Mouse (Mus musculus): Measurements from ENCODE around the gene Psmd11.

Psmd11 gene

DNA sequence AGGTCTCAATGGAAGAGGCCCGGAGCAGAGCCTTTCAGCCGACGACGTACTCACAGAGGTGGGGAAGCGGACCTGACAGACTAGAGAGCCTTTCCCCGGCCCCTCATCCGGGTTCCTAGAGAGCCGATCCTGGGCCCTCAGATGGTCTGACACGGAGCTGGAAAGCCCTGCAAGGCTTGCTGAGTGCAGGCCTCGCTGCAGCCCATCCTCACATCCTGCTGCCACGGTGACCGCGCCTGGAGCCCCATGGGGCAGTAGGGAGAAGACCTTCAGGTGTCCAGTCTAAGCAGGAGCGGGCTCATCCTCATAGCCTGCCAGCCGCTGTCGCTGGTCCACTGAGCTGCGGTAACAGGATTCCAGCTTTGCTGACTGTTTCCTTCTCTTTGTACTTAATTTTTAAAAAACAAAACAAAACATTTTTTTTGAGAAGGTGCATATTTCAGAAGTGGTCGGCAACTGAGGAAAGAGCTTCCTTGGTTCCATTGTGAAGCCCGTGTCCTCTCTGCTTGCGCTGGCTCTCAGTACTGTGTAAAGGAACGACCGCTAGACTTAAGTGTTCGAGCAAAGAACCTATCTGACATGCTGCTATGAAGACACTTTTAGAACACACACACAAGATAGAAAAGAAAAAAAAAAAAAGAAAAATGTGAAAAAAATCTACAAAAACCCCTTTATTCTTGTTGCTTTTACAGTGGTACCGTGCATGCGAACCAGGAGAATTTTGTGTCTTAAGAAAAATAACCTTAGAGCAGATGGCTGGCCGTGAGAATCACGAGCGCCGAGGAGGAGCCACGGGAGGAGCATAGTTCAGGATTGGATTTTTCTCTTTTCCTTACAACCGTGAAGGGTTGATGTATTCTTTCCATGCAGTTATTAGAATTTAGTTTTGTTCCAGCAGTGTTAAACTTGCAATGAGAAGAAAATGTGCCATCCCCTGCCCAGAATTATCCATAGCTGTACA is 51.8 kb downstream of the Psmd11 start:
- no peak for DNase-seq (ENCODE audit: extremely low read depth, low read depth)

DNA sequence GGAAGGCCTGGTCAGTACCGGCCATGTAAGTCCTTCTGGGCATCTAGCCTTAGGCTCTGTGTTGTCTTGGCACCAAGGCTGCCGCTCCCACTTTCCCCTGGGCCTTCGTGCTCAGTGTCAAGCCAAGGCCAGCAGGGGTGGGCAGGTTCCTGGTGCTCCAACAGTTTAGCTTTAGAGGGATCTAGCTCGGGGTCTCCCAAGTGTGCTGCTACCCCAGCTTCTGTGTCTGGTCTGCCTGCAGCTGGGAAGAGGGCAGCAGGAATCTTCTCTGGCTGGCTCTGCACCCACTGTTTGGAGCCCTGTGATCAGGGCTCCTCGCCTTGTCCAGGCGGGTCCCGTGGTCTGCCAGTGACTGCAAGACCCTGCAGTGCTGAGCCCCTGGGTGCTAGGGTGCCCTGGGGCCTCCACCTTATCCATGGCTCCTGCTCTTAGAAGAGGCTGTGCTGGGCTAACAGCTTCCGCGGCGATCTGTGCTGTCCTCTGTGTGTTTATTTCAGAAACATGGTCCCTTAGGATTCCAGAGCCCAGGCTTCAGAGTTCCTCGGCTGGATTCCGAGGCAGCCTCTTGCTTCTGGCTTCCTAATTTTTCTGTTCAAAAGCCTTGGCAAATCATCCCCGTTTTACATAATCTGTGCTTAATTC is 53.1 kb downstream of the Psmd11 start:
- DNase-seq (ENCODE audit: extremely low read depth, low read depth): no peak

DNA sequence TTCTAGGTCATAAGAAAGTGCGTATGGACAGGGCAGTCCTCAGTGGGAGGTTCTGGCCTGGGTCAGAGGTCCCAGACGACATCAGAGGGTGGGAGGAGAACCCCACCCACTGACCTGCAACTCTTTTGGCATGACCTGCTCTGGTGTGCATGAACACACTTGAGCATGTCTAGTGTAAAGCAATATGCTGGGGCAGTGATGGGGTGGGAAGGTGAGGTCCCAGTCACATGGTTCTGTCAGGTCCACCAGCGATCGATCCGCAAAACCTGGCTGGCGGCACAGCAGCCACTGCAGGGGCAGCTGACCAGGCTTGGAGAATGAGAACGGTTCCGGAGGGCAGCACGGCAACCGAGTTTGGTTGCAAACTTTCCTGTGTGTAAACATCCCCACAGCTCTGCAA is 53.9 kb downstream of the Psmd11 start:
- no peak for DNase-seq (ENCODE audit: extremely low read depth, low read depth)

DNA sequence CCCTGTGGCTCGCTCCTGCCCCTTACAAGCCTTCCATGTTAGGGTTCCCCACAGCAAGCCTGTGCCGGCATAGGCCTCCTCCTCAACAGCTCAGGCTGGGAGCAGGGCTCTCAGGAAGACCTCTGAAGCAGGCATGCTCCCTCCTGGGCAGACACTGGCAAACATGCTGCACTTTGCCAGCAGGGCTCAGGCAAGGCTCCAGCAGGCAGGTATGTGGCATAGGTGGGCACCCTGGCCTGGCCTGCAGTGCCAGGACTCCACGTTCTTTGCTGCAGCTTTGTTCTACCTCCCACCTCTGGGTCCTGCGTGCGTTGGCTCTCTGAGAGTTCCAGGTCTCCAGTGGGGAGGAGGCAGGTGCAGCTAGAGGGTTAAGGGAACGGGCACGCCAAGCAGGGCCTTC is 54.5 kb downstream of the Psmd11 start:
- no peak for DNase-seq (ENCODE audit: extremely low read depth, low read depth)

DNA sequence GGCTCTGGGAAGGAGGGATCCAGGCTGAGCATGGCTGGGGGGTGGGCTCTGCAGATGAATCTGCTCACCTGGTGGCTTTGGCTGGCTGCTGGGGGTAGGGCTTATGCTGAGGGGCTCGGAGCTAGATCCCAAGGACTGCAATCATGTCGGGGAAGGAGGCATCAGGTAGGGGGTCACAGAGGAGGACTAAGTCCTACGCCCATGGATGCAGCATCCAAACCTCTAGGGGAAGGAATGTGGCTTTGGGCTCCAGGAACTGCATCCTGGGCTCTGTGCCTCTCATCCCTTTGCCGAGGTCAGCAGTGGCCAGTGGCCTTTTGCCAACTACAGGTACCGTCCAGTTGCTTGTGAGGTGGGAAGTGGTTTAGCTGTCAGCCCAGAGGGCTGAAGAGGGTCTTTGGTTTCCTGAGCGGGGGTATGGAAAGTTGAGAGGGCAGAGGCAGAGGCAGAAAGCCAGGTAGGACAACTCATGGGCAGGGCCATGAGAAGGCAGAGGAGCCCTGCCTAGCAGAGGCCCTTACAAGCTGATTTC is 55.2 kb downstream of the Psmd11 start:
- DNase-seq (ENCODE audit: extremely low read depth, low read depth): no peak

DNA sequence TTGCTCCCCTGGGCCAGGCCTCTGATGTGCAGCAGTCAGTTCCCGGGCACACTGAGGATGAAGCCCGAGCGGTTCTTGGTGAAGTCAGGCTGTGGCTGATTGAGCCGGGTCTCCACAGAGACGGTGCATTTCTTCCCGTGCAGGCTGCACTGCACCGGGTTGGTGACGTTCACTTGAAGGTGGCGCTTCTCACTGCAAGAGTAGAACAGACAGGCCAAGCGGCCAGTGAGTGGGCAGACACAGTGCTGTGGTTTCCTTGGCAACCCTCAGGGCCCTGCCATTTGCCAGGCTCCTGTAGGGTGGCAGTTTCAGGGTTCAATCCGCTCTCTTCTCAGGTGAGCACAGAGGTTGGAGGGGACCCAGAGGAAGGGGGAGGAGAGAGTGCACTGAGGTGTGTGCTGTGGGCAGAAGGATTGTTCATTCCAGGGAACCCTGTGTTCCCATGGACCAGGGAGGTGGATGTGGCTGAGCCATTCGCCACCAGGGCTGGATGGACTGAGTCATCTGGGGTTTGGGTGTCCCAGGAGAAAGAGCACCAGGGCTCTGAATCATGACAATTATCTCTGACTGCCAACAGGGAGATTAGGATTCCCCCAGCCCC is 55.9 kb downstream of the Psmd11 start:
- no peak for DNase-seq (ENCODE audit: extremely low read depth, low read depth)

DNA sequence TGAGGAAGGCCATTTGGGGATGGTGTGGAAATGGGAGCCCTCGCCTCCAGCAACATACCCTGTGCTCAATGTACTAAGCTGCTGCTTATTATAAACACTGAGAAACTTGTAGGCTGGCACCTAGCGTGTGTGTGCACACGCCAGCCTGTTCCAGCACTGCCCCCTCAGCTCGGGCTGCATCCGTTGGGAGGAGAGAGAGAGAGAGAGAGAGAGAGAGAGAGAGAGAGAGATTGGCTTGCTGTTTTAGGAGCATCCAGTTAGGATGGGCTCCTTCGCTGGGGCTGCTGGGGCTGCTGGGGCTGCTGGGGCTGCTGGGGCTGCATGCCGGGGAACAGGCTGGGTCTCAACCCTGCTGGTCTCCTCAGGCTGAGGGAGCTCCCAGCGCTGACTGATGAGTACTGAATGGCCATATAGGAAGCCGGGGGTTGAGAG is 56.7 kb downstream of the Psmd11 start:
- DNase-seq (ENCODE audit: extremely low read depth, low read depth): no peak

DNA sequence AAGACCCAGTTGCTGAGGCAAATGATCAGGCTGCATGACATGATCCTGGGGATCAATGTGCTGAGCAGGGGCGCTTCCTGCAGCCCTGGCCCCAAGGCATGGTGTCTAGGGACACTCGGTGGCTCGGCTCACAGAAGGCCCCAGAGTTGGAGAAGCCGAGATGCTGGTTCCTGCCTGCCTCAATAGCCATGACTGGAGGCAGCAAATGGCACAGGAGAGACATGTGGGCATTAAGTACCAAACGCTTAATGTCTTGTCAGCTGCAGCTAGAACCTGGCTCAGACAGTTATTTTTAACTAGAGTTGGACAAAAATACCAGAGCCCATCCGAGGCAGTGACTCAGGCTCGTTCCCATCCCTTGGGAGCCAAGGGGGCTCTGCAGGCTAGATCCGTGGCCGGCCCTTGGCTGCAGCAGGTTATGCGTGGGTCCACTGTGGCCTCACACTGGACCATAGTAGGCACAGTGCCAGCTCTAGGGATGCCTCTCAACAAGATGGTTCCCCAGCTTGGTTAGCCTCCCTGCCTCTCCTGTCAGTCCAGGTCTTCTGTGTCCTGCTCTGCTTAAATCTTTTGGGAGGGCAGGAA is 57.3 kb downstream of the Psmd11 start:
- DNase-seq (ENCODE audit: extremely low read depth, low read depth): no peak

DNA sequence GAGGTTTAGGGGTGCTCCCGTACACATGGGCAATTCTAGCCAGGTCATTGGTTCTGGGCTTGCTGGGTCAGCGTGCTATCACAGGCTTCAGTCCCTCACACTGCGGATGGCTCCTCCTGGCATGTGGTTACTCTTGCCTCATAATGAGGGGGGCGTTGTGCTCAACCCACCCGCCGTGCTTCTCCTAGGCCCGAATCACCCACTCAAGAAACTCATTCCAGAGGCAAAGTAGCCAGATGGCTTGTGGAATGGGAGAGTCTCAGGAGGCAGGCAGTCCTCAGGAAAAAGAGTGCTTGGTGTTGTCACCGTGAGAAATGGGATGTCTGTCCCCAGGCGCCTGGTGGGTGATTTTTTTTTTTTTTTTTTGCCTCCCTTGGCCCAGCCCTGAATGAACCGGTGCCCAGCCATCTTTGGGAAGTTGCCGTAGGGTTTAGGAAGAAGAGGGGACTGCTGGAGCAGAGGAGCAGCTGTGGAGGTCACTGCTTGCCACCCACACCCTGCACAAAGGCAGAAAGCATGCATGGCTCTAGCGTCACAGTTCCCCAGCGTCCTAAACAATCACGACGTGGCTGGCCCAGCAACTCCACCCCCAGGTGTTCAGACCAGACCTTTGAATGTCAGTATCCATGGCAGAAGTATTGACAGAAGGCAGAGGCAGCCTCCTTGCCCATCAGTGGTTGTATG is 59.6 kb downstream of the Psmd11 start:
- DNase-seq (ENCODE audit: extremely low read depth, low read depth): no peak

DNA sequence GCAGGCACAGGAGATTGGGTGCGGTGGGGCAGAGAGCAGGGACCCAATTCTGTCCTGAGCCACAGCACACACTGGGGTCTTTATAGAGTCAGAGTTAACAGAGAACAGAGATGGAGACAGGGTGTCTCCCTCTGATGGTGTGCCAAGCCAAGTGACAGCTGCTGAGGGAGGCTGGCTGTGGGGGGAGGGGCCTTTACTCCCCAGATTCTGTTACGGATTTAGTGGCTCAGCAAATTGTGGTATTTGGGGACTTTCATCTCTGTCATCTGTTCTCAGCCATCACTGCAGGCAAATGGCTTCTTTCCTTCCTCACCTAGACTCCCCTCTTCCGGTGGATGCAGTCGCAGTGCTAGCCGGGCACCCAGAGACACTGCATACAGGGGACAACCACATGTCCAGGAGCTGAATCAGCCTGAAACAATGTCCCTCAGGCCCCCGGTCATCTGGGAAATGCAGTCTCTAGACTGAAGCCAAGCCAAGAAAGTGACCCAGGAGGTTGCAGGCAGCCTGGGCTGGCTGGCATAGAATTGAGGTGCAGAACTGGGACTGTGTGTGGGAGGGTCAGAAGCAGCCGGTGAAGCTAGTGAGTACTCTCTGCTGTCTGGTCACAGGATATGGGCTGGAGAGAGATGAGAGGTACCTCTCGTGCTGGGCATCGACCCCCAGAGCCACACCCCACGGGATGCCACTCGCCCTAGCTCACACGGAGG is 60.9 kb downstream of the Psmd11 start:
- DNase-seq (ENCODE audit: extremely low read depth, low read depth): no peak

DNA sequence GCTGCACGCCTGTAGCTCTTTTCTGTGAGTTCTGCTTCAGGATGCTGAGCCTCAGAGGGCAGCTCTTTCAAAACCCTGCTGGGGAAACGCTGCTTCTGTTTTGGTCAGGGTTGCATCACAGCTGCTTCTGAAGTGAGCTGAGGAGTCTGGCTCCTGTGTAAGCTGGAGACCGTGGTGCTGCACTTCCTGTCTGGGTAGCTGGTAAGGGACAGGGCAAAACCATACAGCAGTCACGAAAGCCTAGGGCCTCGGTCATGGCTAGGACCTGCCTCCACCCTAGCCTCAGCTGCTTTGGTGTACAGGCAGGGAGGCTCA is 61.4 kb downstream of the Psmd11 start:
- DNase-seq (ENCODE audit: extremely low read depth, low read depth): no peak

DNA sequence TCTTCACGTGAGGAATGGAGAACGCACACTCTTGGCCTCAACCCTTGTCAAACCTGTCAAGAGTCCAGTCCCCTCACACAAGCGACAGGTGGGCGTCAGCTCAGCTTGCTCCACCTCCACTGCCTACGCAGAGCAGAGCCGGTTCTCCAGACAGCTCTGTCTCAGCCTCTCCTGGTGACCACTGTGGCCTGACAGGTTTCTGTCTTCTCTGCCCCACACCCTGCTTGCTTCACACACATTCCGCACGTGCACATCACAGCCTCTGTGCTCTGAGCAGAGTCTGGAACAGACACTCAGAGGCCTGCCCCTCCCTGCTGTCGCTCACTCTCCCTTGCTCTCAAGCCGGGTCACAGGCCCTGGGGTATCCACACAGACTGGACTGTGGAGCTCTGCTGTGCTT is 62.4 kb downstream of the Psmd11 start:
- DNase-seq (ENCODE audit: extremely low read depth, low read depth): no peak

DNA sequence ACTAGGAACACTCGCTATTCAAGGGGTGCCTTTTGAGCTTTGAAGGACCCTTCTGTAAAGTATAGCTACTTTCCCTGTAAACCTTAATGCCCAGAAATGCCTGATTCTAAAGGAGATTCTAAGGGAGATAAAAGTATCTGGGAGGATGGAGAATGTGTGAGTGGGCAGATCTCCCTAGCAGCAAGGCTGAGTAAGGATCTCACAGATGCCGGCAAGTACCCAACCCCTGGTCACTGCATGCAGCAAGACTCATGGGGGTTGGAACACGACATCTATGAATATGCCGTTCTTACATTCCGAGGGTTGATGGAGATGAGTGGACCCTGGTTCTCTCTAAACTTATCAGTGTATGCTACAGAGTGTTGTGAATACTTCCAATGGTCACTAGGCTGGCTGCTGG is 64.8 kb downstream of the Psmd11 start:
- DNase-seq (ENCODE audit: extremely low read depth, low read depth): no peak

DNA sequence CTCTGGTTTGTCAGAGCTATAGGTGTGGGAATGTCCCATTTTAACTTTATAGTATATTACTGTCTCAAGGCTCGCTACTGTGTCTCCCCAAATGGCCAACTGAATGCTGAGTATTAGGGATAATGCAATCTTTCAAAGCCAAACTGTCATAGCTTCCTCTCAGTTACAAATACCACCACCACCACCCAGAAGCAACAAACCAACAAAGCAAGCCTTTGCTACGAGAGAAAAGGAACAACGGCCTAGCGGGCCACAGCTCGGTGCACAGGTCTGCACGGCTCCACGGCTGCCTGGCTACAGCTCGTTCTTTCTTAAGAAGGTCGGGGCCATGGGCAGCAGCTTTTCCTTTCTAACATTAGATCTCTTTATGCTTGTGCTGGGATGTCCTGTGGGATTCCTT is 66.4 kb downstream of the Psmd11 start:
- no peak for DNase-seq (ENCODE audit: extremely low read depth, low read depth)

DNA sequence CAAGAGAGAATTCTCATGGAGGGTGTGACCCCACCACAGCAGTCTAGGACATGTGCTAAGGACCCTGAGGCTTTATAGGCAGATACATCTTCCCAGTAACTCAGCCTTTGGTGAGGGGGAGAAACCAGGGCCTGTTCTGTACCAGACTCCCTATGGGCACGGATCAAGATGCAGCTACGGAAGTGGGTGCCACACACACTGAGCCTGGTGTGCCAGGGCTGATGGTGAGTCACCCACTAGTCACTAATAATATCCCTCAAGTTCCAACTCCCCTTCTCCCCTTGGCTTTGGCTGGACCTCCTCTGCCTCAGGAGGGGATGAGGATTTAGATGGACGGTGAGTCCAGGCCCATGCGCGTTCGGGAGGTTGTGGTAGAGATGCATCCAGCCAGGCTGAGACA is 67.6 kb downstream of the Psmd11 start:
- DNase-seq (ENCODE audit: extremely low read depth, low read depth): no peak

DNA sequence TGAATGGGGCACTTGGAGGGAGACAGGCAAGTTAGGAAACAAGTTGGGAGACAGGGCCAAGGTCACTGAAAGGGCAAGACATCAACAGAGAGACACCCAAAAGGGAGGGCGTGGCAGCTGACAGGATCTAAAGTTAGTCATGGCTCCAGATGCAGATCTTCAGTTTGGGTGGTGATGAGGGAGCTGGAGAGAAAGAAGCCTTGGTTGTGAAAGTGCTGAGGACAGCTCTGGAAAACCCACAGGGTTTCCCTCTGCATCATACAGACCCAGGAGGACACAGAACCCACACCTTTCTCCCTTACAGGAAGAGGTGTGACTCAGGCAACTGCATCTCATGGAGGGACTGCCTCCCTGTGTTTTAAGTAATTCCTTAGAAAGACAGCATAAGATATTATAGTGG is 68.2 kb downstream of the Psmd11 start:
- no peak for DNase-seq (ENCODE audit: extremely low read depth, low read depth)

DNA sequence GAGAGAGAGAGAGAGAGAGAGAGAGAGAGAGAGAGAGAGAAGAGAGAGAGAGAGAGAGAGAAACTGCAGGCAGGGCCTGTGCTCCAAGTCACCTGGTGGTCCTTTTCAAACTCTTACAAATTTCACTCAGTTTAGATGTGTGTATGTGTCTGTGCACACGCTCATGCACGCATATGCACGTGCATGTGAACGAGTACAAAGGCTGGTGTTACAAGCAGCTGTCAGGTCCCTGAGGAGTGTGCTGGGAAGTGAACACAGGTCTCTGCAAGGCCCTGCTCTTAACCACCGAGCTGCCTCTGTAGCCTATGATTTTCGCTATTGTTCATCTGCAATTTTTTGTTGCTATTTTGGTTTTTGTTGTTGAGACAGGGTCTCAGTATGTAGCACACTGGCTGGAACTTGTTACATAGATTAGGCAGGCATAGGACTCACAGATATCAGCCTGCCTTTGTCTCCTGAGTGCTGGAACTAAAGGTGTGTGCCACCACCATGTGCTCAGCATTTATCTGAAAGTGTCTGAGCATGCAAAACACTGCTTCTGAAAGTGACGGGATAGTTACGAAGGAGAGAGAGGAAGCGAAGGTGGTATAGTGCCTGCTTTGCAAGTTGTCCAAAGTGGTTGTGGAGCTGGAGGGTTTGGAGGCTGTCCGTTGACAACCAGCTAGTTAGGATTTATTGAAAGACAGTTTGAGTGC is 69.0 kb downstream of the Psmd11 start:
- DNase-seq (ENCODE audit: extremely low read depth, low read depth): no peak

DNA sequence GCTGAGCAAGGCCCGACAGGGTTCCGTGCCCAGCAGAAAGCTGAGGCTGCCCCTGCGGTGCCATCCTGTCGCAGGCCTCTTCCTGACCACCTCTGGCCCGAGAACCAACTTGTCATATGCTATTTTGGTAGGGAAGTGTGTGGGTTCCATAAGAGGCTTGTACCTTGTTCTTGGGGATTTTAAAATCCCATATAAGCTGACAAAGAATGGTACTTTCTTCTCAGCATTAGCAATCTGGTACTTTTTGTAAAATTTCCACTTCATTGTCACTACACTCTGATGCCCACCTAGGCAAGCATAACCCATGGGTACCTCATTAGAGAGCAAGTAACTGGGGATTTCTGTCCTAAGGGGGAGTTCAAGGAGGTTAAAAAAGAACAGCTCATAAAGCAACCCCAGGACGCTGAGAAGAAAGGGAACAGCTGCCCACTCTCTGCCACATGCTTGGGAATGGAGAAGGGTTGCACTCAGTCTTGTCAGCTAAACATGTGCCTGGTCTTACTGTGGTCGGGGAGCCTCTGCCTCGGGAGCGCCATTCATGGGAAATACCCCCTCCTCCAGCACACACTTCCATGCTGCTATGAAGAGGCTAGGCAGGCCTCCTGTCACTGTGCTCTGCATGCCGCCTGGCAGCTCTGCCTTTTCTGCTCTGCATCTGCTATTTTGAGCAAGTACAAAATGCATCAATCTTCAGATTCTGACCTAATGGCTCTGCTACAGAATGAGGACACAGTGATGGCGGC is 70.1 kb downstream of the Psmd11 start:
- DNase-seq (ENCODE audit: extremely low read depth, low read depth): no peak

DNA sequence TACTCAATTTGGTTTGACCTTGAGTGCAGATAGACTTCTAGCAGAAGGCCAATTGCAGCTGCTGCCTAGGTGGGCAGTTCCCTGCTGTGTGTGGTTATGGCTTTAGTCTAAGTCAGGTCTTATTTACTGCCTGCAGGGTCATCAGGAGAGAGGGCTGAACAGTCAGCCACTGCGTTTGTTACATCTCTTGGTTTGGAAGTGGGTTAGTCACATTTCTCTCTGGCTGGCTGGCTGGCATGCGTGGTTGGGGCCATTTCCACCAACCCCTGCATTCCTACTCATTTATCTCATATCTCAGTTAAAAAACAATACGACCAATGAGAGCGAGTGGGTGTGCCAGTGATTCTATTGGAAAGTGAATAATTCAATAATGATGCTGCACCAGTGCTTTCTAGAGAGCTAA is 71.1 kb downstream of the Psmd11 start:
- no peak for DNase-seq (ENCODE audit: extremely low read depth, low read depth)

All from MEL-GATA-1-ER (cell line).